ENCODE assay signal across 7 mouse cellular contexts in the genomic region with DNA sequence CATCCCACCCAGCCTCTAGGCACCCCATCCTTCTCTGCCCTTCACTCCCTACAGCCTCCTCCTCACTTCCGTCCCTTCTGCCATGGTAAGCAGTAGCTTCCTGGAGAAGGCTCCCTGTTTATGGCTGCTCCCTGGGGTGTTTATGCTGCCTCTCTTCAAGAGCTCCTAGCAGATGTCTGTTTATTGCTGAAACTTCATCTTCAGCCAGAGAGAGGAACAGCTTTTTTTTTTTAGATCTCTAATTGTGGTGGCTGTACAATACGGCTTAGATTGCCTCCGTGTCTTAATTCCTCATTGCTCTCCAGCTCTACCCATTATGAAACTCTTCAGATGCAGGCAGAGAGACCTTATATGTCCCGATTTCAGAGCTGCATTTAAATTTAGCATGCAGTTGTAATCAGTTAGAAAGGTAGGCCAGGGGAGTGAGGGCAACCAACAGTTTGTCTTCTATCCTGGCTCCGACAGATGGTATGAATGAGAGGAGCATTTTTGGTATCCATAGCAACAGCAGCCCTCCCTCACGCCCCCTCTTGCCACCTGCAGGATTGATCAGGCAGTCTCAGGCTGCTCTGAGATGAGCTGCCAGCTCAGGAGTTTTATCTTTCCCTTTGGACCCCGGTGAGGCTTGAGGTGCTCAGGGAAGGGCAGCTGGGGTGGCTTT. TPM values are rescaled to one million over a fixed set of nuclear protein-coding genes. Genes with fewer than 3 reads are reported as not detected.
DNase-seq lines count a peak whose midpoint lies in the region; ATAC-seq and TF ChIP-seq lines count a peak whose summit lies in the region.

No protein-coding gene starts in this region.

- peak overlapping the region; percentile 62 for H3K27ac ChIP-seq in cerebellum, adult 2 months (ENCODE audit: insufficient read depth, low read length)
- H3K27ac ChIP-seq in hindbrain, embryonic 16.5 days (ENCODE audit: low read depth, low read length), result peak overlapping the region; percentile 58
- no peak overlapping the region for H3K27ac ChIP-seq in lung, postnatal 0 days (ENCODE audit: low read length)

- peaks cover 72% of the 10 kb centered on the region for H3K4me1 ChIP-seq in cerebellum, adult 2 months (ENCODE audit: control insufficient read depth, insufficient read depth, low read length)
- peaks cover 12% of the 10 kb centered on the region for H3K4me1 ChIP-seq in hindbrain, embryonic 16.5 days (ENCODE audit: control insufficient read depth, insufficient read depth, low read depth, low read length)
- H3K4me1 ChIP-seq in lung, postnatal 0 days (ENCODE audit: insufficient read depth, low read depth, low read length), result peaks cover 11% of the 10 kb centered on the region; the same call in 1 of the 2 replicates

- ATAC-seq in hindbrain, embryonic 16.5 days, result peak; percentile 74
- peak; percentile 60 for ATAC-seq in lung, postnatal 0 days

- 0 out of 2 replicates have a peak overlapping the region, but pooled peaks have one; percentile 24 for H3K9ac ChIP-seq in hindbrain, embryonic 16.5 days (ENCODE audit: low read depth, low read length)
- H3K9ac ChIP-seq in lung, postnatal 0 days (replicated peaks; ENCODE audit: low read depth), result no peak overlapping the region

- no peaks in the 10 kb centered on the region for H3K9me3 ChIP-seq in hindbrain, embryonic 16.5 days (ENCODE audit: control insufficient read depth, low read length)
- H3K9me3 ChIP-seq in lung, postnatal 0 days (ENCODE audit: low read length), result no peaks in the 10 kb centered on the region

- DNase-seq in cerebellum, adult 2 months, result peak; percentile 57 to 74
- DNase-seq in embryo, embryonic 10.5 days (ENCODE audit: low spot score), result peak; percentile 74
- peak; percentile 37 for DNase-seq in lung, postnatal 0 days (ENCODE audit: low spot score)
- DNase-seq in right cerebral cortex, postnatal 25 days, result peak; percentile 82
- no peak for DNase-seq in kidney, adult 11 months
- DNase-seq in spleen, adult 18-20 months, result no peak

- no peak for TF ChIP-seq POLR2A in cerebellum, adult 2 months (IDR thresholded peaks at IDR 0.05; ENCODE audit: borderline replicate concordance, insufficient read depth, low read length)

- WGBS in cerebellum, adult 2 months, result 5% methylated on average over 7 of the region's 7 CpGs
- WGBS in hindbrain, embryonic 16.5 days, result 14% methylated on average over 7 of the region's 7 CpGs
- WGBS in lung, postnatal 0 days, result 22% methylated on average over 7 of the region's 7 CpGs

- peak overlapping the region; percentile 13; the same call in 1 of the 2 replicates for H3K4me2 ChIP-seq in hindbrain, embryonic 16.5 days (ENCODE audit: low read length)
- H3K4me2 ChIP-seq in lung, postnatal 0 days (replicated peaks; ENCODE audit: low read depth, low read length), result no peak overlapping the region

- H3K27me3 ChIP-seq in cerebellum, adult 2 months (ENCODE audit: control insufficient read depth, insufficient read depth, low read length), result no peaks in the 10 kb centered on the region
- no peaks in the 10 kb centered on the region for H3K27me3 ChIP-seq in hindbrain, embryonic 16.5 days (replicated peaks; ENCODE audit: control insufficient read depth, insufficient read depth, low read length)
- no peaks in the 10 kb centered on the region for H3K27me3 ChIP-seq in lung, postnatal 0 days (replicated peaks; ENCODE audit: insufficient read depth, low read length)

- no peak overlapping the region for H3K4me3 ChIP-seq in cerebellum, adult 2 months (replicated peaks; ENCODE audit: insufficient read depth, low read depth, low read length)
- H3K4me3 ChIP-seq in hindbrain, embryonic 16.5 days (ENCODE audit: low read length), result no peak overlapping the region
- no peak overlapping the region for H3K4me3 ChIP-seq in lung, postnatal 0 days (ENCODE audit: low read depth, low read length)

- no peak for TF ChIP-seq CTCF in cerebellum, adult 2 months (IDR thresholded peaks at IDR 0.05; ENCODE audit: borderline replicate concordance, insufficient read depth, low read depth, low read length)
- TF ChIP-seq CTCF in lung, postnatal 0 days (IDR thresholded peaks at IDR 0.05), result no peak

- peak; percentile 48; the same call in 1 of the 2 replicates for TF ChIP-seq EP300 in lung, postnatal 0 days (IDR thresholded peaks at IDR 0.05)

- no peaks in the 10 kb centered on the region for H3K36me3 ChIP-seq in hindbrain, embryonic 16.5 days (ENCODE audit: control insufficient read depth, insufficient read depth, low read length)
- H3K36me3 ChIP-seq in lung, postnatal 0 days (ENCODE audit: insufficient read depth, low read length), result no peaks in the 10 kb centered on the region

RNA-seq across cellular contexts. Expression of gene Mical2, which starts 7.8 kb away (rescaled TPM):
- 173 and 203 TPM in 2 replicates for polyA plus RNA-seq in cerebellum, adult 2 months (2012; rRNA removed)
- polyA plus RNA-seq in hindbrain, embryonic 16.5 days (2015; fragmentation: Nextera tagmentation; extraction: Ambion mirVana), result 6.0 and 7.2 TPM in 2 replicates
- polyA plus RNA-seq in lung, postnatal 0 days (2015; fragmentation: Nextera tagmentation; extraction: Ambion mirVana), result 19.7 and 21.5 TPM in 2 replicates

Comparison
In these comparisons a context has a peak if more than half of its experiments do, and no peak if none do; other contexts are left out.
1. DNase-seq: peak in cerebellum, adult 2 months (2 of 2), embryo, embryonic 10.5 days (single experiment), lung, postnatal 0 days (single experiment) and right cerebral cortex, postnatal 25 days (single experiment); none in kidney, adult 11 months (single experiment) and spleen, adult 18-20 months (0 of 2).